Mouse (Mus musculus) G1E-ER4 (cell line): ENCODE data around the gene Eif6. TPM values are rescaled to one million over a fixed set of nuclear protein-coding genes. Genes with fewer than 3 reads are reported as not detected.

Source experiments
- GATA1 ChIP-seq: IDR thresholded peaks from one replicate; pipeline ENCODE4 v1.8.0; 2012; ENCODE audit warnings: low read length, inconsistent platforms
- polyA plus RNA-seq: library from polyadenylated mRNA; stranded (reverse); fragments of >175 nt; gene quantifications from 2 replicates; pipeline ENCODE4 v1.2.3, GENCODE M21; 2012

Gene Eif6
- polyA plus RNA-seq, 1 experiment: 373 TPM

GRCm38 (mm10) chr2:155776824-155777687, 49.7 kb downstream of the Eif6 start:
- TF ChIP-seq GATA1: no peak

DNA sequence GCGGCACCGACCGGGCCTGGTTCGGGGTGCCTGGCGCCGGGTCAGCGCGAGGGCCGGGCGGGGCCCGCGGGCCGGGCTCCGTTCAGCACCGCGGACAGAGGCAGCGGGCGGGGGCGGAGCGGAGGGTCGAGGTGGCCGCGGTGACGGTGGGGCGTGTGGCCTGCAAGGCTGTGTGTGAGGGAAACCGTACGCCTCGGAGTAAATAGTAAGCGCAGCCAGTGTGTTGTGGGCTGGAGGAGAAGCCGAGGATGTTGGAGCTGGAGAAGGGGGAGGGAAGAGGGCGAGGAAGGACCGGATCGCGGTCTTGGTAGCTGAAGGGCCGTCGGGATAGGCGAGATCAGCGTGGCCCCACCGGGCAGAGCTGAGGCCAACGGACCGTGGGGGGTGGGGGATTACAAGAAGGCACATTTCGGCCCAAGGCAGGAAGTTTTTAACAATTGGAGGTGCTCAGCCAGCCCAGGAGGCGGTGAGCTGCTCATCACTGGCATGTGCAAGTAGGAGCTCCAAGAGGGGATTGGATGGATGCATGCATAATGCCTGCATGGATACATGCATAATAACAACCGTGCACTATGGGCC, 51.0 kb downstream of the Eif6 start:
- no peak for TF ChIP-seq GATA1

- no peak for TF ChIP-seq GATA1
Observed at GRCm38 (mm10) chr2:155774927-155775684, 51.6 kb downstream of the Eif6 start, which contains the start of gene Mmp24. TSS of gene Mmp24 (plus strand) at chr2:155775342.

DNA sequence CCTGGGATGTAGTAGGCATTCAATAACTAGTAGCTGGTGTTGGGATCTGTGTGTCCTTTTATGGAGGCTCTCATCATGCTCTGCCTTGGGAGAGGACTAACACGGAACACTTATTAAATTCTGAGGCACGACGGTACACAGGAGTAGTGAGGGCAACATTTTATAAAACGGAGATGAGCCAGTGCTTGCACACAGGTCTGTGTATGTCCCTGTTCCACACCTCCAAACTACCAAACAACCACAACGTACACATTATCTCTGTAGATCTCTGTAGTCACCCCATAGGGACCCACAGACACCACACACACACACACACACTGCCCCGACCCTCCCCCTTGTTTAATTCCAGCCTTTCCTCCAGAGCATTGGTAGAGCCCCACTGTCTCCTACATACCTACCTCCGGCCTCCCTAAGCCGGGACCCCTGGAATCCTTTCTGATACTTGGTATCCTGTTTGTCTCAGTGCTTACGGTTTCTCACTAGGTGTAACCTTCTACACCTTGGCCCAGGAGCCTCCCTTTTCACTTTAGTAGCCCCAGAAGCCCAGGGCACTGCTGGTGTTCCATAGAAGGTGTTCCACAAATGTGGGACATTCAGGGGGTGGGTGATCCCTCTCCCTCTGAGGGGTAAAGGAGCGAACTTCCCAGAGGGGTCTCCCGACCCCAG, 52.3 kb downstream of the Eif6 start:
- no peak for TF ChIP-seq GATA1

DNA sequence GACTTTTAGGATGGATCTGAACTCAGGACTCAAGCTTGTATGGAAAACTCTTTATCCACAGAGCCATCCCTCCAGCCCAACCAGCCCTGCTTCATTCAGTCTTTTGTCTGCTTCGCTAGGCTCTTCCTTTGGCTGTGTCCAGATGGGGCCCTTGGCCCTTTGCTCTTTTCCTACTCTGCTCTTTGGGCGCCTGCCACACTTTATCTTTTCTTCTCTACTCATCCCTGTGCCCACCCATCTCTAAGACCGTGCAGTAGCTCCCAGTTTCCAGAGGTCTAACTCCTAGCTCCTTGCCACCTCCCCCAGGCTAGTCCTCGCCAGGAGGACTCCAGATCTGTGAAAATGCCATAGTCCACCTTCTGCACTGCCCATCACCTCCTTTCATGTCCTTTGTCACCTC, 53.1 kb downstream of the Eif6 start:
- TF ChIP-seq GATA1: no peak

Other genes starting within 250 kb of the Eif6 start
- gene Gss, start 234.1 kb downstream of the Eif6 start, polyA plus RNA-seq: 17.3 and 20.9 TPM in 2 replicates
- 4.0 and 6.5 TPM in 2 replicates for gene Myh7b, start 215.7 kb downstream of the Eif6 start, polyA plus RNA-seq
- 87.8 and 94.0 TPM in 2 replicates for gene Trpc4ap, start 134.5 kb downstream of the Eif6 start, polyA plus RNA-seq
- gene Edem2, start 97.5 kb downstream of the Eif6 start, polyA plus RNA-seq: 36.5 and 44.1 TPM in 2 replicates
- not detected in 2 replicates for gene Gm17581, start 91.1 kb downstream of the Eif6 start, polyA plus RNA-seq
- 0.06 and 0.15 TPM in 2 replicates for gene Procr, start 75.8 kb downstream of the Eif6 start, polyA plus RNA-seq
- gene Mmp24, start 51.6 kb downstream of the Eif6 start, polyA plus RNA-seq: not detected in 2 replicates
- 37.2 and 52.9 TPM in 2 replicates for gene BC029722, start 7.5 kb downstream of the Eif6 start, polyA plus RNA-seq
- gene Fam83c, start 7.9 kb upstream of the Eif6 start, polyA plus RNA-seq: not detected in 2 replicates
- gene Uqcc1, start 103.4 kb upstream of the Eif6 start, polyA plus RNA-seq: 4.2 and 4.5 TPM in 2 replicates
- gene Gm15557, start 113.8 kb upstream of the Eif6 start, polyA plus RNA-seq: not detected in 2 replicates
- not detected in 2 replicates for gene Gdf5, start 118.4 kb upstream of the Eif6 start, polyA plus RNA-seq
- 22.1 and 23.5 TPM in 2 replicates for gene Cep250, start 129.5 kb upstream of the Eif6 start, polyA plus RNA-seq
- 0.06 and 0.23 TPM in 2 replicates for gene 6430550D23Rik, start 181.1 kb upstream of the Eif6 start, polyA plus RNA-seq
- 66.7 and 75.7 TPM in 2 replicates for gene Ergic3, start 181.1 kb upstream of the Eif6 start, polyA plus RNA-seq
- not detected in 2 replicates for gene Fer1l4, start 226.0 kb upstream of the Eif6 start, polyA plus RNA-seq
- 1.7 and 2.2 TPM in 2 replicates for gene Spag4, start 238.2 kb upstream of the Eif6 start, polyA plus RNA-seq